Mouse (Mus musculus) bone marrow, adult 2 months (tissue): ENCODE data around the gene Ctf2.
"Not testable (repeated sequence)": the region's sequence is repeated elsewhere in the genome, so short reads cannot be mapped to it uniquely, and the experiment has no call there.

Experiments used
- CTCF ChIP-seq: fragments of 200-500 bp; IDR thresholded peaks from 2 replicates; pipeline ENCODE4 v1.5.1; 2011; ENCODE audit warnings: low read length, control low read depth; ENCODE audit not compliant: control insufficient read depth, insufficient read depth
- POLR2A ChIP-seq: fragments of 200-500 bp; IDR thresholded peaks from 2 replicates; pipeline ENCODE4 v1.6.1; 2011; ENCODE audit warnings: low read depth, mild to moderate bottlenecking, control low read depth, low read length, borderline replicate concordance; ENCODE audit not compliant: control insufficient read depth

- not testable (repeated sequence) for TF ChIP-seq CTCF, POLR2A
Measured at GRCm38 (mm10) chr7:127732066-127732465, at the start of gene Ctf2.
